Mouse (Mus musculus) myocyte (in vitro differentiated cells): Measurements from ENCODE around the gene Arhgap19. TPM values are rescaled to one million over a fixed set of nuclear protein-coding genes. Genes with fewer than 3 reads are reported as not detected.

Source experiments
- H3K27me3 ChIP-seq: one replicate; pipeline ENCODE4 v1.6.1; 2011; ENCODE audit not compliant: control insufficient read depth, insufficient read depth, insufficient read length
- H3K36me3 ChIP-seq: one replicate; pipeline ENCODE4 v1.6.1; 2011; ENCODE audit not compliant: control insufficient read depth, insufficient read depth
- H3K4me2 ChIP-seq: one replicate; pipeline ENCODE4 v1.6.1; 2011; ENCODE audit warnings: low read depth, control low read depth
- H3K4me3 ChIP-seq: one replicate; pipeline ENCODE4 v1.5.1; 2011; ENCODE audit warnings: mild to moderate bottlenecking, control low read depth, moderate library complexity
- H3K79me2 ChIP-seq: one replicate; pipeline ENCODE4 v1.6.1; 2011; ENCODE audit not compliant: control insufficient read depth, insufficient read depth
- H3ac ChIP-seq: one replicate; pipeline ENCODE4 v1.6.1; 2011; ENCODE audit not compliant: control insufficient read depth, insufficient read length
- CEBPB ChIP-seq: IDR thresholded peaks from 2 replicates; pipeline ENCODE4 v1.6.1; 2011; ENCODE audit warnings: mild to moderate bottlenecking, moderate library complexity; ENCODE audit not compliant: poor library complexity, insufficient read depth, severe bottlenecking
- E2F4 ChIP-seq: IDR thresholded peaks from one replicate; pipeline ENCODE4 v1.6.1; 2011; ENCODE audit warnings: mild to moderate bottlenecking, control low read depth, moderate library complexity; ENCODE audit not compliant: insufficient read depth
- MAX ChIP-seq: IDR thresholded peaks from one replicate; pipeline ENCODE4 v1.6.1; 2011; ENCODE audit warnings: low read depth, mild to moderate bottlenecking, control low read depth
- MYOD1 ChIP-seq, 3 experiments: IDR thresholded peaks; one replicate each; pipeline ENCODE4 v1.6.1; 2011; ENCODE audit warnings: control low read depth in 2 of 3, low read depth in 2 of 3, mild to moderate bottlenecking in 2 of 3, moderate library complexity in 1 of 3; ENCODE audit not compliant: insufficient read length in 2 of 3, control insufficient read depth in 1 of 3
- MYOG ChIP-seq, 3 experiments: IDR thresholded peaks; one replicate each; pipeline ENCODE4 v1.6.1; 2011; ENCODE audit warnings: control low read depth in 2 of 3, low read depth in 2 of 3, mild to moderate bottlenecking in 2 of 3; ENCODE audit not compliant: insufficient read length in 2 of 3, control insufficient read depth in 1 of 3, insufficient read depth in 1 of 3
- POLR2A ChIP-seq: IDR thresholded peaks from one replicate; pipeline ENCODE4 v1.6.1; 2011; ENCODE audit warnings: low read depth, mild to moderate bottlenecking, control low read depth, moderate library complexity; ENCODE audit not compliant: insufficient read length
- POLR2AphosphoS2 ChIP-seq: IDR thresholded peaks from one replicate; pipeline ENCODE4 v1.6.1; 2011; ENCODE audit warnings: low read depth, control low read depth; ENCODE audit not compliant: insufficient read length
- REST ChIP-seq: IDR thresholded peaks from one replicate; pipeline ENCODE4 v1.6.1; 2011; ENCODE audit warnings: mild to moderate bottlenecking, control low read depth, moderate library complexity; ENCODE audit not compliant: insufficient read depth, insufficient read length
- SRF ChIP-seq: IDR thresholded peaks from one replicate; pipeline ENCODE4 v1.6.1; 2011; ENCODE audit warnings: low read depth; ENCODE audit not compliant: control insufficient read depth, insufficient read length
- TCF12 ChIP-seq: IDR thresholded peaks from one replicate; pipeline ENCODE4 v1.6.1; 2011; ENCODE audit warnings: mild to moderate bottlenecking, control low read depth; ENCODE audit not compliant: poor library complexity, insufficient read depth, severe bottlenecking
- TCF3 ChIP-seq: IDR thresholded peaks from one replicate; pipeline ENCODE4 v1.6.1; 2011; ENCODE audit warnings: low read depth, control low read depth; ENCODE audit not compliant: insufficient read length
- USF1 ChIP-seq: IDR thresholded peaks from one replicate; pipeline ENCODE4 v1.6.1; 2011; ENCODE audit warnings: low read depth, mild to moderate bottlenecking, control low read depth, moderate library complexity
- polyA plus RNA-seq: library from polyadenylated mRNA; unstranded; fragments of >200 nt; fragmentation: generic; extraction: Trizol; gene quantifications from one replicate; pipeline ENCODE4 v1.2.1, GENCODE M21; 2012; ENCODE audit warnings: missing spikeins

The Arhgap19 gene
- polyA plus RNA-seq, 1 experiment, result 4.4 TPM

DNA sequence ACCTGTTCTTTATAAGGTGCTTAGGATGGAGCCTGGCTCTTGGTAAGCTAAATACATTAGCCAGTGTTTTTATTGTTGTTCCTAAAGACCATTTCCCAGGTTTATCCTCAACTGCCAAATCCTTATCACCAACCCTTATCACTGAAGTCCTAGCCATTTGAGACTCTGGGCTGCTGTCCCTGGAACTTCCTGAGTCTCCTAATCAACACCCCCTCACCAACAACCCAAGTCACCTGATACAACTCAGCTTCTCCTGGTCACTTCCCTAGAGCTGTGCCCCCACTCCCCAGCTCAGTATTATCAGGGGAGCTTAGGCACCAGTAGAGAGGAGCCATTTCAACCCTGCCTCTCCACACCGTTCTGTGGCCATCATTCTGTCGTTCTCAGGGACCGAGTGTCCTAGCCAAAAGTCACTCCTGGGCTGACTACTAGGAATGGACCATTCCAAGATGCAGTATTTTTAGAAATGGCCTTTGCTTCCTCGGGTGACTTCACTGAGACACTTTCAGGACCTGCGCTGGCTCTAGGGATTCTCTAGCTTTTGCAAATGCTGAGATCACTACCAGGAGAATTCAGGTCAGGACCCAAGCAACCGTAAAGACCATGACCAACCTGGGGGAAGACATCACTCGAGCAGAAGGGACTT lies 39.4 kb upstream of the Arhgap19 start:
- H3K4me3 ChIP-seq, result no peak overlapping the region

DNA sequence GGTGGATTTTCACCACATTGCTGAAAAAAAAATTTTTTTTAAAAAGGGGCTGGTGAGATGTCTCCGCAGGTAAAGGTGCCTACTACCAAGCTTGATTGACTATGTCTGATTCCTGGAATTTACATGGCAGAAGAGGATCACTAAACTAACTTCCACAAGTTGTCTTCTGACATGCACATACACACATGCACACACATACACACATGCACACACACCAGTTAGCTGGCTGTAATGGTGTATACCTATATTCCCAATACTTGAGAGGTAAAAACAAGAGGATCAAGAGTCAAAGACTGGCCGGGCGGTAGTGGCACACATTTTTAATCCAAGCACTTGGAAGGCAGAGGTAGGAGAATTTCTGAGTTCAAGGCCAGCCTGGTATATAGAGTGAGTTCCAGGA lies 37.8 kb upstream of the Arhgap19 start:
- no peak overlapping the region for H3K4me3 ChIP-seq
- TF ChIP-seq REST (no peak), CEBPB (no peak), E2F4 (no peak), MYOD1 (IDR thresholded peaks at IDR 0.05; ENCODE audit: control insufficient read depth in 1 of 3, insufficient read length in 2 of 3, low read depth in 2 of 3) (no peak), TCF3 (no peak), MYOG (IDR thresholded peaks at IDR 0.05; ENCODE audit: control insufficient read depth in 1 of 3, insufficient read depth in 1 of 3, insufficient read length in 2 of 3, low read depth in 2 of 3) (no peak), SRF (no peak), MAX (no peak), USF1 (no peak), POLR2AphosphoS2 (no peak), POLR2A (no peak), TCF12 (no peak)
- H3K79me2 ChIP-seq, result no peaks in the 10 kb centered on the region
- H3K36me3 ChIP-seq, result no peaks in the 10 kb centered on the region
- no peak overlapping the region for H3ac ChIP-seq
- H3K4me2 ChIP-seq, result no peak overlapping the region
- H3K27me3 ChIP-seq, result peaks cover 49% of the 10 kb centered on the region

More for the DNA sequence above, 39.4 kb upstream of the Arhgap19 start:
- TF ChIP-seq POLR2A, result no peak
- no peak for TF ChIP-seq CEBPB
- TF ChIP-seq E2F4, result no peak
- TF ChIP-seq TCF12, result no peak
- TF ChIP-seq TCF3, result no peak
- no peak for TF ChIP-seq USF1
- no peak for TF ChIP-seq SRF
- no peak for TF ChIP-seq MYOG (IDR thresholded peaks at IDR 0.05; ENCODE audit: control insufficient read depth in 1 of 3, insufficient read depth in 1 of 3, insufficient read length in 2 of 3, low read depth in 2 of 3)
- TF ChIP-seq REST, result no peak
- TF ChIP-seq POLR2AphosphoS2, result no peak
- no peak for TF ChIP-seq MYOD1 (IDR thresholded peaks at IDR 0.05; ENCODE audit: control insufficient read depth in 1 of 3, insufficient read length in 2 of 3, low read depth in 2 of 3)
- no peak for TF ChIP-seq MAX
- Histone ChIP-seq H3K27me3 (peaks cover 38% of the 10 kb centered on the region), H3K4me2 (no peak overlapping the region), H3K79me2 (no peaks in the 10 kb centered on the region), H3ac (no peak overlapping the region), H3K36me3 (no peaks in the 10 kb centered on the region)

- Histone ChIP-seq H3K79me2 (no peaks in the 10 kb centered on the region), H3K36me3 (no peaks in the 10 kb centered on the region), H3K4me2 (no peak overlapping the region), H3K4me3 (no peak overlapping the region), H3ac (no peak overlapping the region), H3K27me3 (peaks cover 45% of the 10 kb centered on the region)
- TF ChIP-seq MAX, result no peak
- TF ChIP-seq SRF, result no peak
These were observed 37.0 kb upstream of the Arhgap19 start for GRCm38 (mm10) chr19:41838808-41839207.

DNA sequence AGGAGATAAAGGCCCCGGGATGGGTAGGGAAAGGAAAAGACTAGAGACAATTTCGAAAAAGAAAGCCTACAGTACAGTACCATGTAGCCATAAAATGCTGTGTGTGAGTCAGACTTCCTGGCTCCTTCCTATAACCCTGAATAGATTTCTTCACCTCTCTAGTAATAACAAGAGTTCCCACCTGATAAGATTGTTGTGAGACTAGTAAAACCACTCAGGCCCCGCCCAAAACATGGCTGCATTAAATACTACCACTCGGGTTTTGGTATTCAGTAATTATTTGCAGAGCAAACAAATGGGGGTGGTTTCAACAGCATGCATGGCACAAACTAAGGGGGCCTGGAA lies 36.0 kb upstream of the Arhgap19 start:
- Histone ChIP-seq H3K36me3 (no peaks in the 10 kb centered on the region), H3K4me3 (no peak overlapping the region), H3ac (no peak overlapping the region), H3K27me3 (peaks cover 54% of the 10 kb centered on the region), H3K4me2 (no peak overlapping the region), H3K79me2 (no peaks in the 10 kb centered on the region)
- TF ChIP-seq USF1, result no peak
- no peak for TF ChIP-seq CEBPB
- no peak for TF ChIP-seq TCF12
- TF ChIP-seq MYOD1 (IDR thresholded peaks at IDR 0.05; ENCODE audit: control insufficient read depth in 1 of 3, insufficient read length in 2 of 3, low read depth in 2 of 3), result no peak
- no peak for TF ChIP-seq REST
- no peak for TF ChIP-seq MYOG (IDR thresholded peaks at IDR 0.05; ENCODE audit: control insufficient read depth in 1 of 3, insufficient read depth in 1 of 3, insufficient read length in 2 of 3, low read depth in 2 of 3)

GRCm38 (mm10) chr19:41837194-41837916 lies 35.5 kb upstream of the Arhgap19 start:
- no peak overlapping the region for H3K4me2 ChIP-seq
- H3K27me3 ChIP-seq, result peaks cover 54% of the 10 kb centered on the region
- H3K4me3 ChIP-seq, result no peak overlapping the region
- H3K36me3 ChIP-seq, result no peaks in the 10 kb centered on the region
- H3K79me2 ChIP-seq, result no peaks in the 10 kb centered on the region
- no peak overlapping the region for H3ac ChIP-seq
- no peak for TF ChIP-seq MAX
- TF ChIP-seq REST, result no peak
- TF ChIP-seq SRF, result no peak
- TF ChIP-seq MYOG (IDR thresholded peaks at IDR 0.05; ENCODE audit: control insufficient read depth in 1 of 3, insufficient read depth in 1 of 3, insufficient read length in 2 of 3, low read depth in 2 of 3), result no peak
- TF ChIP-seq MYOD1 (IDR thresholded peaks at IDR 0.05; ENCODE audit: control insufficient read depth in 1 of 3, insufficient read length in 2 of 3, low read depth in 2 of 3), result no peak
- no peak for TF ChIP-seq E2F4
- TF ChIP-seq USF1, result no peak
- TF ChIP-seq TCF3, result no peak
- no peak for TF ChIP-seq TCF12
- no peak for TF ChIP-seq POLR2AphosphoS2
- TF ChIP-seq POLR2A, result no peak
- no peak for TF ChIP-seq CEBPB
